Mouse (Mus musculus) bone marrow, adult 2 months (tissue): ENCODE data around the gene Numa1. TPM values are rescaled to one million over a fixed set of nuclear protein-coding genes. Genes with fewer than 3 reads are reported as not detected.
A peak's percentile ranks its signal among the peaks of the same experiment; 100 is the strongest.
"Not testable (repeated sequence)": the region's sequence is repeated elsewhere in the genome, so short reads cannot be mapped to it uniquely, and the experiment has no call there.

Experiments
- H3K27ac ChIP-seq: fragments of 200-500 bp; 2 replicates; pipeline ENCODE4 v1.5.1; 2012; ENCODE audit warnings: low read depth, mild to moderate bottlenecking, control low read depth, inconsistent platforms, low read length; ENCODE audit not compliant: control insufficient read depth, poor library complexity, insufficient read depth
- H3K4me1 ChIP-seq: fragments of 200-500 bp; 2 replicates; pipeline ENCODE4 v1.6.1; 2011; ENCODE audit warnings: low read length; ENCODE audit not compliant: control insufficient read depth, insufficient read depth
- H3K4me3 ChIP-seq: fragments of 200-500 bp; replicated peaks from 2 replicates; pipeline ENCODE3; 2011; ENCODE audit warnings: mild to moderate bottlenecking, low read depth, low read length, control low read depth; ENCODE audit not compliant: control insufficient read depth
- CTCF ChIP-seq: fragments of 200-500 bp; IDR thresholded peaks from 2 replicates; pipeline ENCODE4 v1.5.1; 2011; ENCODE audit warnings: low read length, control low read depth; ENCODE audit not compliant: control insufficient read depth, insufficient read depth
- POLR2A ChIP-seq: fragments of 200-500 bp; IDR thresholded peaks from 2 replicates; pipeline ENCODE4 v1.6.1; 2011; ENCODE audit warnings: low read depth, mild to moderate bottlenecking, control low read depth, low read length, borderline replicate concordance; ENCODE audit not compliant: control insufficient read depth
- WGBS: fragments of 180-500 bp; shearing (Covaris S2); methylation state at CpG from one replicate; pipeline ENCODE4 v1.1.7; 2018; 5-methylcytosine and 5-hydroxymethylcytosine counted together
- polyA plus RNA-seq: library from polyadenylated mRNA; stranded (reverse); fragments of >200 nt; gene quantifications from 2 replicates; pipeline ENCODE4 v1.2.4, GENCODE M21; 2011; ENCODE audit warnings: low replicate concordance; ENCODE audit not compliant: missing spikeins, insufficient read depth, insufficient read length

Gene Numa1
- polyA plus RNA-seq, 1 experiment: 130 TPM

DNA sequence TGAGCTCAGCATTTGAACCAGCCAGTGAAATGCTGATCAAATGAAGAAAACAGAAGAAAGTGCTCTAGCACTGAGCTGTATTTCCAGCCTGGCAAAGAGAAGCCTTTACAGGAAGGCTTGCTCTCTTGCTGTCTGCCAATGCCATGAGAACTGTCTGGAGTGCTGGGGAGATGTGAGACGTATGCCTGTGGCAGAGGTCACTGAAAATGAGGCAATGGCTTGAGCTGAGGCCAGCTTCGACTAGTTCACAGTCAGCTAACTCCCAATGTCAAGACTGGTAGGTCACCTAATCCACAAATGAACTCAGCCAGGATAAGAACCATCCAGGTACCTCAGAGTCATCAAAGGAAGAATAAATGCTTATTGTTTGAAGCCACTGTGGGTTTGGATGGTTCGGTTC lies 5.8 kb upstream of the Numa1 start:
- Histone ChIP-seq H3K27ac (no peak overlapping the region), H3K4me1 (no peaks in the 10 kb centered on the region), H3K4me3 (no peak overlapping the region)
- no peak for TF ChIP-seq POLR2A
- TF ChIP-seq CTCF: no peak
- 88% methylated on average over 3 of the region's 3 CpGs for WGBS

DNA sequence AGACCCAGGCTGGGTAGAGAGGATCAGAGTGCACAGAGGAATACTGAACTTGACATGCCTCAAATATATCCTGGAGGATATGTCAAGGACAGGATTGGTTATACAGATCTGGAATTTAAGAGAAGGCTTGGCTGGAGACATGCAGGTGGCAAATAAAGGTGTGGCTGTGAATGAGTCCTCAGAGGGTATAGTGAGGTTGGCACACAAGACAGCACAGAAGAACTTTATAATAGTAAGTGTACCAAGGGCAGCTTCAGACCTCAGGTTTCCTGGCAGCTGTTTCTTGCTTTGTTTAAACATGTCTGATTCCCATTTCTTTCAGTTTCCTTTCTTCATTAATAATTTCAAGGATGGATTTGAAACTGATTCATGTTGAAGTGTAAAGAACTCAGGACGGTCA lies 1.4 kb upstream of the Numa1 start:
- 79% methylated on average over 1 of the region's 1 CpGs for WGBS
- Histone ChIP-seq H3K4me1 (peaks cover 2% of the 10 kb centered on the region), H3K4me3 (no peak overlapping the region), H3K27ac (no peak overlapping the region)
- no peak for TF ChIP-seq POLR2A
- TF ChIP-seq CTCF: no peak

DNA sequence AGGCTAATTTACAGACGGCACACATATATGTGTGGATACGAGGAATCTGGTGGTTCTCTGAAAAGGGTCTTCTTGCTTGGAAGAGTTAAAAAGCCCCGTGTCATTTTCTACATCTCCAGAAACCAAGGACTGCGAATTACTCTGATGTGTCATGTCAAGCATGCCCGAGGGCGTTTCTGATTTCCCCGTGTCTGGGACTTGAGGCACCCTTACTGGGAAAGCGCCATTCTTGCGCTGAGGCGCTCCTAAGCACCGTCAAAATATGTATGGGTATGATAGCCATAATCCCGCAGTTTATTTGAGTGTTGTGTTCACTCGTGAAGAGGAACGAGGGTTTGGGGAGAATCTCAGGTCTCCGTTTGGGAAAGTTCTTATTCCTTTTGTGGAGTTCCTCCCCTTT lies 611 bp upstream of the Numa1 start:
- TF ChIP-seq CTCF: no peak
- no peak for TF ChIP-seq POLR2A
- peak overlapping the region; percentile 79 for H3K4me3 ChIP-seq
- WGBS: 2% methylated on average over 15 of the region's 15 CpGs
- peaks cover 2% of the 10 kb centered on the region for H3K4me1 ChIP-seq
- H3K27ac ChIP-seq: peak overlapping the region; percentile 23

DNA sequence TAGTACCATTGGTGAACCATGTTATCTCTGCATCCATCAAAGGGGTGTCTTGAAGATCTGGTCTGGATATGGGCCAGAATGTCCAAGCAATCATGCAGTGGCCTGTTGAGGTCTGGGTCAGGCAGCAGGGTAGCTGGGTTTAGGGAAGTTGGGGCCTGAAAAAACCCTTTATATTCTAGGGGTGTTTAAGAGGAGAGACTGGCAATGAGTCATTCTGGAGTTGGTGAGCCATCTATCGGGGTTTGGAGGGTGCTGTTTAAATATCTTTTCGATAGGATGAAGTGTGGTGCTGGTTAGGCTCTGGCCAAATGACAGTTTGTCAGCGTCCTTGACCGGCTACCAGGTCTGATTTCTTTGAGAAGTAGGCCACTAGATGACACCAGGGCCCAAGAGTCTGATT lies 2.0 kb downstream of the Numa1 start:
- Histone ChIP-seq H3K4me1 (peaks cover 2% of the 10 kb centered on the region), H3K27ac (no peak overlapping the region), H3K4me3 (peak overlapping the region; percentile 8)
- no peak for TF ChIP-seq POLR2A
- TF ChIP-seq CTCF: no peak
- 62% methylated on average over 4 of the region's 4 CpGs for WGBS

DNA sequence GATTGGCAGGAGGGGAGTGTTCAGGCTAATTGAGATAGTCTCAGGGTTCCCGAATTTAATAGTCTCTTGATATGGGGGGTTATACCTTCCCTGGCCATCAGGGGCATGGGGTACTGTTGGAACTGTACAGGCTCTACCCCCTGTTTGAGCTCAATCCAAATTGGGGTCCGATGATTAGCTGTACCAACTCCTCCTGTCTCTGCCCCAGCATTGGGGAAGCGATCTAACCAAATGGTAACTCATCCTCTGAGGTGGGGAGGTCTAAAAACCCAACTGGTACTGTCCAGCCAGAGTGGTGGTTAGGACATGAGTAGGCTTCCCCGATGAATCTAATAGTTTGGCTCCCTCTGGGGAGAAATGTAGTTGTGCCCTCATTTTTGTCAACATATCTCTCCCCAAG lies 3.1 kb downstream of the Numa1 start:
- Histone ChIP-seq H3K4me3 (no peak overlapping the region), H3K4me1 (peaks cover 2% of the 10 kb centered on the region), H3K27ac (no peak overlapping the region)
- TF ChIP-seq CTCF: no peak
- TF ChIP-seq POLR2A: no peak
- WGBS: 91% methylated on average over 4 of the region's 4 CpGs

DNA sequence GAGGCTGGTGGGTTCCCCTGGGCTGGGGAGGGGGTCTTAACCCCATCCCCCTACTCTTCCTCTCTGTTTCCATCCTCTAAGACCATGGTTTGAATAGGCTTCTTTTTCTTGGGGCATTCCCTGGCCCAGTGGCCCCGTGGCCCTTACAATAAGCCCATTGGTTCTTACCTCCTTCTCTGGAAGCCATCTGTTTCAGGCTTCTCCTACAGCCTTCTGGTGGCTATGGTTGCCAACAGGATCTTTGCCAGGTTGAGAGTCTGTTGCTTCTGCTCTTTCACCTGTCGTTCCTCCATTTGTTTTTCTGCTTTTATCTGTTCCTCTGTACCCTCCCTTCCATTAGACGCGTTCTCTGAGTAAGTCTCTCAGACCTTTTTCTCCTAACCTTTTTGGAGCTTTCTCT lies 3.7 kb downstream of the Numa1 start:
- no peak overlapping the region for H3K27ac ChIP-seq
- 93% methylated on average over 4 of the region's 4 CpGs for WGBS
- no peak for TF ChIP-seq CTCF
- TF ChIP-seq POLR2A: no peak
- no peak overlapping the region for H3K4me3 ChIP-seq
- peaks cover 2% of the 10 kb centered on the region for H3K4me1 ChIP-seq

DNA sequence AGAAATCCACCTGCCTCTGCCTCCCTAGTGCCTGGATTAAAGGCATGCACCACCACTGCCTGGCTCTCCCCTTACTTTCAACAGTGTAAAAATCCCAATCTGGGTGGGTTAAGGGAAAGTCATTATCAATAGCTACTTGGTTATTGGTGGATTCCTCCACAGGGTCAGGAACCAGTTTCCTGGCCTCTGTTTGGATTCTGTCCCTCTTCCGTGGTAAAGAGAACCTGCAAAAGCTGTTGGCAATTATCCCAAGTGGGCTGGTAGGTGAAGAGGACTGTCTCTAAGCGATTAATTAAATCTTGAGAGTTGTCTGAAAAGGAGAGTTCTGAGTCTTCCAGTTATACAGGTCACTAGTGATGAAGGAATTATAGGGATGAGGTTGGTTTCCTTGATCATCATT lies 4.4 kb downstream of the Numa1 start:
- no peak overlapping the region for H3K27ac ChIP-seq
- WGBS: 81% methylated on average over 2 of the region's 2 CpGs
- H3K4me1 ChIP-seq: peaks cover 2% of the 10 kb centered on the region
- TF ChIP-seq CTCF (no peak), POLR2A (no peak)
- no peak overlapping the region for H3K4me3 ChIP-seq

DNA sequence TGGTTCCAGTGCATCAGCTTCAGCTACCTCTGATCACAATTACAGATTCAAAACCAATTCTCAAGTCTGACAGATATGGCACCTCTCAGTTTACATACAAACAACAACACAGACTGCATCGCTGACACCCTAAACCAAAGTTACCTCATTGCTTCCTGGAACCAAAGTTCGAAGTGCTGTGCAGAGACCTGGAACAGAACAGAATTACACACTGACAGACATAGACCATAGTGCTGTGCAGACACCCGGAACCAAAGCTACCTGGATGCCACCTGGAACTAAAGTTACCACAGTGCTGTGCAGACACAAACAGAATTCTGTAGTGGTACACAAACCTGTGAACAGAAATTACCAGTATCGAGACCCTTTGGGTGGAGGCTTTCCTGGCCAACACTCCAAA lies 5.8 kb downstream of the Numa1 start:
- peaks cover 2% of the 10 kb centered on the region for H3K4me1 ChIP-seq
- TF ChIP-seq CTCF (no peak), POLR2A (no peak)
- H3K27ac ChIP-seq: no peak overlapping the region
- WGBS: 81% methylated on average over 4 of the region's 4 CpGs
- H3K4me3 ChIP-seq: no peak overlapping the region

DNA sequence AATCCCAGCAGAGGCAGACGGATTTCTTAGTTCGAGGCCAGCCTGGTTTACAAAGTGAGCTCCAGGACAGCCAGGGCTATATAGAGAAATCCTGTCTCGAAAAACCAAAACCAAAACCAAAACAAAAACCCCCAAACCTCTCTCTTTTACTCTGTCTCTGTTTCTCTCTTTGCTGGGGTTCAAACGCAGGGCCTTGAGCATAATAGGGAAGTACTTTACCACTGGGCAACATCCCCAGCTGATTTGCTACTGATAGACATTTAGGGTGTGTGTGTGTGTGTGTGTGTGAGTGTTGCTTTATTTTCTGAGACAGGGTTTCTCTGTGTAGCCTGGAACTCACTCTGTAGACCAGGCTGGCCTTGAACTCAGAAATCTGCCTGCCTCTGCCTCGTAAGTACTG lies 15.1 kb downstream of the Numa1 start:
- H3K4me3 ChIP-seq, H3K4me1 ChIP-seq: not testable (repeated sequence)
- WGBS: 27% methylated on average over 5 of the region's 5 CpGs
- H3K27ac ChIP-seq: peak overlapping the region; percentile 38; the same call in 1 of the 2 replicates

DNA sequence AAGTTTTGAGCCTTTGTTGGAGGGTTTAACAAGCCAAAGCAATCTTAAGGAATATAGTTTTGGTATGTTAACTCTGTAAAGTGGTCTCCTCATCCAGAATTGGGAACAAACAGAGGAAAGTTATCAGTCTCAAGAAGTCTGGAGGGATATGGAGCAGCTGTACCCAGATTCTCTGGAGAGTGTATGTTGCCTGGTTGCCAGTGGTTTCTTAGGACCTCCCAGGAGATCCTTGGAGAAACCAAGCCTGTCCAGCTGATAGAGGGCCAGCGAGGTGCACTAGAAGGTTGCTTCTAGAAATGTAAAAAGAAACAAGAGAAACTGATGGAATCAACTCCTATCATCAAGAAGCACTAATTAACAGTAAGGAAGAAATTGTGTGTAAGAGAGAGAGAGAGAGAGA lies 17.7 kb downstream of the Numa1 start:
- 36% methylated on average over 1 of the region's 1 CpGs for WGBS
- H3K4me1 ChIP-seq: no peaks in the 10 kb centered on the region; the same call in 1 of the 2 replicates
- H3K4me3 ChIP-seq: no peak overlapping the region
- H3K27ac ChIP-seq: no peak overlapping the region
- TF ChIP-seq CTCF: no peak
- no peak for TF ChIP-seq POLR2A
